Mouse (Mus musculus) cerebellum, adult 8-10 months (tissue): ENCODE measurements around the gene Vmn2r67.
"Not testable (repeated sequence)": the region's sequence is repeated elsewhere in the genome, so short reads cannot be mapped to it uniquely, and the experiment has no call there.

Experiments used
- DNase-seq: peaks from one replicate; pipeline ENCODE4 v3.0.0; 2022

Vmn2r67 gene

DNA sequence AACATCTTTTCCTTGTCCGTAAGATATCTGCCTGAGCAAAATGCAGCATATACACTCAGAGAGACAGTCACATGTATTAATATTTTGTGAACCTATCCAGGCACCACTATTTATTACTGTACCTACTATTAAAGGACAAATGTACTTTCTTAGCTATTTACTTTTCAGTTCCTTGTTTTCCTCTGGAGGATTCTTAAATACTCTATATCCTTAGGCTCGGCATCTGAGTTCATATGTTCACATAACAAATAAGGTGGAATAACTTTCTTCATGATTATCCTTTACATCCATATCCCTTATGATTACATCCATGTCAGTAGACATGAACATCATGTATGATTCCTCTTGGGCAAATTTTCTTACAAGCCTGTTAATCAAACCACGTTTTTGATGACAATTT lies at the start of gene Vmn2r67:
Gene Vmn2r67 (minus strand): TSS at position 101 of the 400 bp plus-strand sequence.
- no peak for DNase-seq

DNA sequence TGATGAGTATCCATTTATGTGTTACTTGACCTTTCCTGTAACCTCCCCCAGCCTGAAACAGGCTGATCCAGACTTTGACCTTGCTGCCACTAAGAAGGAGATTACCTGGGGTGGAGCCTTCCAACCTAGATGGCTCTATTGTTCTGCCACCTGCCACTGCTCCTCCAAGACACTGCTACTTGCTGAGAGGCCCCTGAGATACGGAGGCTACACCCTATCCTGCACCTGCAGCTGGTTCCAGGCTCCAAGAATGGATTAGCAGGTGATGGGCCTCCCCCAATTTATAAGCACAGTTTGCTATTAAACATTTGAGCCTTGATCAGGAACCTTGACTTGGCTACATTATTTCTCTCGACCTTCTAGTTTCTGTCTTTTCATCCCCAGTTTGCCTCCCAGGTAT lies 51.3 kb downstream of the Vmn2r67 start:
- not testable (repeated sequence) for DNase-seq
